Mouse (Mus musculus) hindbrain, embryonic 11.5 days (tissue): ENCODE data around the gene Smox. TPM values are rescaled to one million over a fixed set of nuclear protein-coding genes. Genes with fewer than 3 reads are reported as not detected.

ENCODE experiments used
- ATAC-seq: fragments of 200-750 bp; cut with Nextera tagmentation; 2 replicates; pipeline ENCODE4 v1.8.0; 2017; ENCODE audit warnings: mild to moderate bottlenecking, moderate TSS enrichment, moderate library complexity; ENCODE audit not compliant: low FRiP score
- DNase-seq: peaks from one replicate; pipeline ENCODE4 v3.0.0-alpha.2; 2015; ENCODE audit warnings: low spot score
- H3K27ac ChIP-seq: fragments of 300-500 bp; sonication (generic); 2 replicates; pipeline ENCODE4 v1.5.1; 2014; ENCODE audit warnings: mild to moderate bottlenecking, low read depth, low read length
- H3K27me3 ChIP-seq: fragments of 300-500 bp; sonication (generic); 2 replicates; pipeline ENCODE4 v1.6.1; 2014; ENCODE audit warnings: mild to moderate bottlenecking, low read length, moderate library complexity, mixed read lengths; ENCODE audit not compliant: control insufficient read depth, insufficient read depth
- H3K36me3 ChIP-seq: fragments of 300-500 bp; sonication (generic); 2 replicates; pipeline ENCODE4 v1.6.1; 2014; ENCODE audit warnings: mild to moderate bottlenecking, low read length, moderate library complexity, mixed read lengths; ENCODE audit not compliant: control insufficient read depth, insufficient read depth
- H3K4me1 ChIP-seq: fragments of 300-500 bp; sonication (generic); replicated peaks from 2 replicates; pipeline ENCODE4 v1.6.1; 2014; ENCODE audit warnings: low read length, mixed read lengths; ENCODE audit not compliant: control insufficient read depth, insufficient read depth
- H3K4me2 ChIP-seq: fragments of 300-500 bp; sonication (generic); replicated peaks from 2 replicates; pipeline ENCODE4 v1.6.1; 2014; ENCODE audit warnings: mild to moderate bottlenecking, low read depth, low read length
- H3K4me3 ChIP-seq: fragments of 300-500 bp; sonication (generic); 2 replicates; pipeline ENCODE4 v1.5.1; 2014; ENCODE audit warnings: low read depth, low read length
- H3K9ac ChIP-seq: fragments of 300-500 bp; sonication (generic); 2 replicates; pipeline ENCODE4 v1.6.1; 2014; ENCODE audit warnings: low read depth, low read length
- H3K9me3 ChIP-seq: fragments of 300-500 bp; sonication (generic); 2 replicates; pipeline ENCODE4 v1.6.1; 2016; ENCODE audit warnings: low read length; ENCODE audit not compliant: control insufficient read depth
- WGBS: fragments of 180-500 bp; shearing (Covaris S2); extraction: QIAGEN DNeasy Blood & Tissue Kit; methylation state at CpG from one replicate; pipeline ENCODE4 v1.1.7; 2014; 5-methylcytosine and 5-hydroxymethylcytosine counted together
- polyA plus RNA-seq: library from polyadenylated mRNA; unstranded; fragments of >200 nt; fragmentation: Nextera tagmentation; extraction: Ambion mirVana; gene quantifications from 2 replicates; pipeline ENCODE4 v1.2.1, GENCODE M21; 2014

The Smox gene
- 25.6 and 26.5 TPM in 2 replicates for polyA plus RNA-seq

DNA sequence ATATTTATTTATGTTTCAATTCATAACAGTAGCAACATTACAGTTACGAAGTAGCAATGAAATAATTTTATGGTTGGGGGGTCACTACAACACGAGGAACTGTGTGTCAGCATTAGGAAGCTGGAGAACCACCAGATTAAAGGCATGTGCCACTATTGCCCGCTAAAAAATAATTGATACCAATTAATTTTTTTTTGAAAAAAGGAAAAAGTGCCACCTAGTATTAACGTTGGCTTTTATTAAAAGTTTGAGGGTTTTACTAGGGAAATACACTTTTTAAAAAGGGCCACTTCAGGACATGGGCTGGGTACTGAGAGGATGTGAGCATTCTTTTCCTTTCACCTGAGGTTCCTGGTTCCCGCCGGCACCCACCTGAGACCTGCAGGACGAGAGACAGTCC lies at the start of gene Smox:
Gene Smox (plus strand): TSS at position 301 of the 400 bp plus-strand sequence.
- Histone ChIP-seq H3K27me3 (no peaks in the 10 kb centered on the region), H3K9ac (peak within 1 kb of the TSS; percentile 93), H3K4me2 (peak within 1 kb of the TSS; percentile 90), H3K36me3 (no peaks in the 10 kb centered on the region), H3K4me3 (peak within 1 kb of the TSS; percentile 87), H3K4me1 (peaks cover 2% of the 10 kb centered on the region; the same call in 1 of the 2 replicates), H3K9me3 (no peaks in the 10 kb centered on the region), H3K27ac (peak within 1 kb of the TSS; percentile 65)
- 21% methylated on average over 7 of the region's 7 CpGs for WGBS
- ATAC-seq: no peak
- DNase-seq: no peak

DNA sequence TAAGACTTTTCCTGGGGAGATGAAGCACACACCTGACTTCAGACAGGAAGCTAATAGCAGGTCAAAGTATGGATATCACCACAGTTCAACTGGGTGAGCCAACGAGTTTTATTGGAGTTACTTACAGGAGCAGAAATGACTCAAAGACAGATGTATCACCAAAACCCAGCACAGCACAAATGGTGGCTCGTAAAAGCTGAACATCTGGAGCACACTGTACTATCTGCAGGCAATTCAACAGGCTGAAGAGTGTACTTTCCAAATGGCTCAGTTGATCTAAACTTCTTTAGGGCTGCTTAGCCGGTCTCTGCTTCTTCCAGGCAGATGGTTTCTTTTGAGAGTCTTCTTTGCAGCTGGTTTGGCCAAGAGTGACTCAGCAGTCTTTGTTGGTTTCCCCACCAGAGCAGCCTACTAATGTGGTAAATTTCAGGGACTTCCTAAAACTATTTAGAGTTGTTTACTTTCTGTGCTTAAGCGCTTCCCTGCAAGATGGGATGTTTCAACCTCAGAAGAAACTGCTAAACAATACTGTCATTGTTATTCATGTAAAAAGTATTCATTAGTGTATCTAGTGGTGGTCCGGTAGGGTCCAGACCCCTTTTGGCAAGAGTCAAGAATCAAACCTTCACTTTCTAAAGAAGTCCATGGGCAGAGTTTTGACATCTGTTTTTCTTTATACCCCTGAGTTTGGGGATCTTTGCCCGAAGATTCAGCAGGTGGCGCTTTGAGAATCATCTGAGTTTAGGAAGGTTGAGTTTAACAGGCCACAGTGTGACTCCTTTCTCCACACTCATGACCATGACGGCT lies 48.0 kb upstream of the Smox start:
- Histone ChIP-seq H3K4me3 (no peak overlapping the region), H3K36me3 (no peaks in the 10 kb centered on the region), H3K9ac (no peak overlapping the region), H3K27ac (no peak overlapping the region), H3K4me2 (no peak overlapping the region), H3K27me3 (no peaks in the 10 kb centered on the region), H3K4me1 (no peaks in the 10 kb centered on the region), H3K9me3 (no peaks in the 10 kb centered on the region)
- DNase-seq (peak; percentile 7), ATAC-seq (no peak)
- 70% methylated on average over 8 of the region's 8 CpGs for WGBS

DNA sequence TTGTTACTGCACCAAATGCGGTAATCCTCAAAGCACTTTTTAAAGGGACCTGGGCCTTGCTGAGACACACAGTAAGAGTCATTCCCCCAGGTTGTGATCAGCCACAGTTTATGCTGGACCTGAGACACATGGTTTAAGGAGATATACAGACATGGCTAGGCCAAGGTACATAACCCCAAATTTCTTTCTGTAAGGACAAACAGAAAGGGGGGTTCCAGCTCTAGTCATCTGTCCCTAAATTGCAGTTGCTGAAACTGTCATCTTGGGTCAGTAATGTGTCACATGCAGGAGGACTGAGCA lies 47.5 kb upstream of the Smox start:
- DNase-seq (no peak), ATAC-seq (no peak)
- H3K27me3 ChIP-seq: no peaks in the 10 kb centered on the region
- no peak overlapping the region for H3K4me2 ChIP-seq
- H3K9ac ChIP-seq: no peak overlapping the region
- H3K36me3 ChIP-seq: no peaks in the 10 kb centered on the region
- no peaks in the 10 kb centered on the region for H3K9me3 ChIP-seq
- no peak overlapping the region for H3K27ac ChIP-seq
- 44% methylated on average over 1 of the region's 1 CpGs for WGBS
- no peak overlapping the region for H3K4me3 ChIP-seq
- H3K4me1 ChIP-seq: no peaks in the 10 kb centered on the region

DNA sequence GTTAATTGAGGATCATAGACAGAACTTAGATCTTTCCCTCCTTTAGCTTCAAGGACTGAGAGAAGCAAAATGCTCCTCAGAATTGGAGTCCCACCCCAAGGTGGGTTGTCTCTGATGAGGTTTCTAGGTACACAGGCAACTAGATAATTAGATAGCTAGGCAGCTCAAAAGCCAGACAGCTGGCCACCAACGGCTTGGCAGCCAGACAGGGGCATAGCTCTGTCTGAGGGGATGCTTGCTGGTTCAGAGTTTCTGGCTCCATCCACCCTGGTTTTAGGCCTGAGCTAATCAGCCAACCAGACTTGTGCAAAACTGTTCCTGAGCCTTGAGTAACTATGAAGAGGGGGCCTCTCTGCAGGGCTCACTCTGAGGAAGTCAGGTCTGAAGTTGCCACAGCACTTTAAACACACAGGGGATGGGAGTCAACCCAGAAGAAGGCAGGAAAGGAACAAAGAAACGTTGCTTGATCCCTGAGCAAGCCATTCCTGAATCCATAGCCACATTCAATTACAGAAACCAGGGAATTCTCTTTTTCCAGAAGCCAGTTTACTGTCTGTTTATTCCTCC lies 44.8 kb upstream of the Smox start:
- Histone ChIP-seq H3K9ac (no peak overlapping the region), H3K27me3 (no peaks in the 10 kb centered on the region), H3K4me3 (no peak overlapping the region), H3K36me3 (no peaks in the 10 kb centered on the region), H3K27ac (no peak overlapping the region), H3K4me2 (no peak overlapping the region), H3K9me3 (no peaks in the 10 kb centered on the region), H3K4me1 (no peaks in the 10 kb centered on the region)
- 51% methylated on average over 2 of the region's 2 CpGs for WGBS
- DNase-seq (no peak), ATAC-seq (no peak)

DNA sequence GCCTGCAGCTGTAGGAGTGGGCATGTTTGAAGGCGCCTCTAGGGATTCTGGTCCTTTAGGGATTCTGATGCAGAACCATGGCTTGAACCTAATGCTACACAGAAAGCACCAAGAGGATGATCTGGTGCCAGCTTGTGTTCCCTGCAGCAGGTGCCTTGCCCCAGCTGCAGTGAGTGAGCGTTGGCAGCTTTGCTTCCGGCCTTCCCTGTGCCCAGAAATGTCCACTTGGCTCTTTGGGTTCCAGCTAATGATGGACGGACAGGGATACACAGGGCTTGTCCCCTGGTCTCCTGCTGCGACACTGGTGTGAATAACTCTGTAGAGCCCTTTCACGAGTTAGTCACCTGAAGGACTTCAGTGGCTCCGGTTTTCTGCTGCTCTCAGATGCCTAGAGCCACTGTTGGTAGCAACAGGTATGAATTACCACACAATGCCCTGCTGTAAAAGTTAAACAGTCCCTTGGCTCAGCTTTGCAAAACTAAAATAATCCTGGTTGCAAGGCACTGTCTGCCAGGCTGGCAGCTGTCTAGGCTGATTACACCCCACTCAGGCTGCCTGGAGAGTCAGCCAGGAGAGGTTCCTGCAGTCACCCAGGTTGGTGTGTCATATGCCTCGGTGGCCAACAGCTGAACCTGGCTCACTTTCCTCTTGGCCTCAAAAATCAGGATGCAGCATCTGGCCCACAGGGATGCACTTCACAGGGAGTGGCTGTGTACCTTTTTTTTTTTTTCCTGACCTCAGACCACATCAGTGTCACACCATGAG lies 43.5 kb upstream of the Smox start:
- no peak for ATAC-seq
- DNase-seq: no peak
- Histone ChIP-seq H3K4me3 (no peak overlapping the region), H3K4me2 (no peak overlapping the region), H3K9me3 (no peaks in the 10 kb centered on the region), H3K4me1 (no peaks in the 10 kb centered on the region), H3K27me3 (no peaks in the 10 kb centered on the region), H3K27ac (no peak overlapping the region), H3K9ac (no peak overlapping the region), H3K36me3 (no peaks in the 10 kb centered on the region)
- WGBS: 83% methylated on average over 8 of the region's 8 CpGs

DNA sequence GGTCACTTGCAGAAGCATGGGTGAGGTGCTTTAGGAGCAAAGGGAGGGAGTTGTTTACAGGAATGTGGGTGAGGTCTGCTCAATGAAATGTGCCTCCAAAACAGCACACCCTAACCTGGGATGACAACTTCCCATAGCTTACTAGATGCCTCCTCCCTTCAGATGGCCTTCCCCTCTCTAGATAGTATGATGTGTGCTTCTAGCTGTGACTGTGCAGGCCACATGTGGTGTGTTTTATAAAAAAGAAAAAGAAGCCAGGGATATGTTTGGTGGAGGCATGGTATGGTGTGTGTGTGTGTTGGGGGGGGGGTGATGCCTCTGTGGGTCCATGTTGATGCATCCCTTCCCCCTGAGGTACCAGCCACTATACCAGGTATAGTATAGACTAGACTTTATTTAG lies 42.9 kb upstream of the Smox start:
- DNase-seq (no peak), ATAC-seq (no peak)
- Histone ChIP-seq H3K4me1 (no peaks in the 10 kb centered on the region), H3K27me3 (no peaks in the 10 kb centered on the region), H3K4me2 (no peak overlapping the region), H3K27ac (no peak overlapping the region), H3K9ac (no peak overlapping the region), H3K36me3 (no peaks in the 10 kb centered on the region), H3K4me3 (no peak overlapping the region), H3K9me3 (no peaks in the 10 kb centered on the region)

DNA sequence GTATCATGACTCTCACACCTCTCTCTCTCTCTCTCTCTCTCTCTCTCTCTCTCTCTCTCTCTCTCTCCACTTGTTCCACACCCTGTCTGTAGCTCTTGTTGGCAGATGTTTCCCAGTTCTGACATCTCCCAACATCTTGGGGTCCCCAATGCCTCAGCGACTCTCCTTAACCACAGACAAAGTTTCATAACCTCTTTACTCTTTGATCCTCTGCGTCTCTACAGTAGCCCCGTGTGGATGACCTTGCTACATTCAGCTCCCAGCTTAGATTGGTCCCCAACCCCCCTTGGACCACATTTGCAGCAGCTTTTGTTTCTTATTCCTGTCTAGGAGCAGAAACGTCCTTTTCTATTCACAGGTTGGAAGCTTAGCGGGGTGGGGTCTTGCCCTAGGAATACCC lies 41.6 kb upstream of the Smox start:
- no peak overlapping the region for H3K4me2 ChIP-seq
- DNase-seq: no peak
- H3K27me3 ChIP-seq: no peaks in the 10 kb centered on the region
- WGBS: 65% methylated on average over 5 of the region's 5 CpGs
- no peak overlapping the region for H3K27ac ChIP-seq
- no peaks in the 10 kb centered on the region for H3K4me1 ChIP-seq
- no peak overlapping the region for H3K4me3 ChIP-seq
- no peak overlapping the region for H3K9ac ChIP-seq
- no peaks in the 10 kb centered on the region for H3K36me3 ChIP-seq
- H3K9me3 ChIP-seq: no peaks in the 10 kb centered on the region
- no peak for ATAC-seq

DNA sequence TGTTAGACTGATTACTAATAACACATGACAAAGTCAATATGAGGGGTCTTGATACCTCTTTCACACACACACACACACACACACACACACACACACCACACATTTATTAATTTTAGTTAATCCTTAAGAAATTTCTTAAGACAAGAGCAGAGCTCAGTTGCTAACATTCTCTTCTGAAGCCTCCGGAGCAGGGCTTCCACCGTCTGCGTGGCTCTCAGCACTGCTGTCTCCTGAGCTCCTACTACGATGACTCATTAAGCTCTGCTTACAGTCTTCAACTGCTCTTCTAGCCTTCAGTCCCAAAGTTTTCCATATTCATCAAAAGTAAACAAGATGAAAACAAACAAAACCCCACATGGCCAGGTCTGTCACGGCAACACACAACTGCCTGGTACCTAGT lies 40.8 kb upstream of the Smox start:
- H3K9ac ChIP-seq: no peak overlapping the region
- no peaks in the 10 kb centered on the region for H3K27me3 ChIP-seq
- no peaks in the 10 kb centered on the region for H3K9me3 ChIP-seq
- no peak overlapping the region for H3K27ac ChIP-seq
- H3K4me1 ChIP-seq: no peaks in the 10 kb centered on the region
- H3K4me3 ChIP-seq: no peak overlapping the region
- 89% methylated on average over 5 of the region's 5 CpGs for WGBS
- ATAC-seq (no peak), DNase-seq (no peak)
- H3K36me3 ChIP-seq: no peaks in the 10 kb centered on the region
- H3K4me2 ChIP-seq: no peak overlapping the region

DNA sequence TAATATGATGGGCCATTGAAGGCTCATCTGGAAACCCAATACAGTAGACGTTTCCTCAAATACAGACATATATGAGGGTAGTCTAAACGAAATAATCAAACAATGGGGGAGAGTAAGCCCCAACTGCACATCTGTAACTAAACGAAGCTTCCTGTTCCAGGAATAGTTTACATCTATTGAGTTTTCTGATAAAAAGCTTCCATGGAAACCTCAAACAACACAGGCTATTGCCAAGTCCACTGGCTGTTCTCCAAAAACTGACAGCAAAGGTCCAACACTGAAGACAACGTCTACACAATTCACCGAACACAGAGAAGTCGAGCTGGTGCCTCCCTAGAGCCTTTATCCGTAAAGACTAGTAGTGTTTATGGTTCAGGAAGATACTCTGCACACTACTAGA lies 33.6 kb upstream of the Smox start:
- no peak for DNase-seq
- Histone ChIP-seq H3K4me2 (no peak overlapping the region), H3K27me3 (no peaks in the 10 kb centered on the region), H3K9me3 (no peaks in the 10 kb centered on the region), H3K4me1 (no peaks in the 10 kb centered on the region), H3K36me3 (no peaks in the 10 kb centered on the region), H3K4me3 (no peak overlapping the region), H3K27ac (no peak overlapping the region), H3K9ac (no peak overlapping the region)
- WGBS: 90% methylated on average over 7 of the region's 7 CpGs
- no peak for ATAC-seq
